Mouse (Mus musculus): ENCODE results near the gene Erc2. TPM values are rescaled to one million over a fixed set of nuclear protein-coding genes. Genes with fewer than 3 reads are reported as not detected.
A peak's percentile ranks its signal among the peaks of the same experiment; 100 is the strongest.

Erc2 gene
- polyA plus RNA-seq, 2 experiments, result 4.9 to 6.5 TPM

- Histone ChIP-seq H3K4me2 (replicated peaks; ENCODE audit: low read depth, low read length, severe bottlenecking) (no peak overlapping the region), H3K27me3 (ENCODE audit: control insufficient read depth, insufficient read depth, low read length) (no peaks in the 10 kb centered on the region), H3K27ac (replicated peaks; ENCODE audit: low read depth, low read length) (no peak overlapping the region), H3K4me3 (replicated peaks; ENCODE audit: low read length) (no peak overlapping the region), H3K9me3 (ENCODE audit: control insufficient read depth, low read length) (no peaks in the 10 kb centered on the region), H3K4me1 (ENCODE audit: control insufficient read depth, insufficient read depth, low read length) (no peaks in the 10 kb centered on the region), H3K9ac (ENCODE audit: low read depth, low read length, severe bottlenecking) (no peak overlapping the region), H3K36me3 (ENCODE audit: control insufficient read depth, insufficient read depth, low read length) (no peaks in the 10 kb centered on the region)
- ATAC-seq (ENCODE audit: low FRiP score, low read depth) (no peak), DNase-seq (ENCODE audit: low spot score) (no peak)
- 79% methylated on average over 4 of the region's 4 CpGs for WGBS
- no peak for TF ChIP-seq POLR2A (IDR thresholded peaks at IDR 0.05; ENCODE audit: borderline replicate concordance, extremely low read depth, insufficient read depth, insufficient read length)
These were observed 559.0 kb downstream of the Erc2 start for GRCm38 (mm10) chr14:28181070-28181825.

- Histone ChIP-seq H3K4me3 (replicated peaks; ENCODE audit: low read length) (no peak overlapping the region), H3K9me3 (ENCODE audit: control insufficient read depth, low read length) (no peaks in the 10 kb centered on the region), H3K36me3 (ENCODE audit: control insufficient read depth, insufficient read depth, low read length) (no peaks in the 10 kb centered on the region), H3K9ac (ENCODE audit: low read depth, low read length, severe bottlenecking) (no peak overlapping the region), H3K27ac (replicated peaks; ENCODE audit: low read depth, low read length) (no peak overlapping the region), H3K27me3 (ENCODE audit: control insufficient read depth, insufficient read depth, low read length) (no peaks in the 10 kb centered on the region), H3K4me2 (replicated peaks; ENCODE audit: low read depth, low read length, severe bottlenecking) (no peak overlapping the region), H3K4me1 (ENCODE audit: control insufficient read depth, insufficient read depth, low read length) (peaks cover 11% of the 10 kb centered on the region)
- TF ChIP-seq POLR2A (IDR thresholded peaks at IDR 0.05; ENCODE audit: borderline replicate concordance, extremely low read depth, insufficient read depth, insufficient read length), result no peak
- 37% methylated on average over 8 of the region's 8 CpGs for WGBS
- ATAC-seq (ENCODE audit: low FRiP score, low read depth), result no peak
- DNase-seq (ENCODE audit: low spot score), result peak; percentile 59
These were observed 570.6 kb downstream of the Erc2 start for GRCm38 (mm10) chr14:28192711-28193364.

- DNase-seq (ENCODE audit: low spot score) (no peak), ATAC-seq (ENCODE audit: low FRiP score, low read depth) (no peak)
- Histone ChIP-seq H3K9ac (ENCODE audit: low read depth, low read length, severe bottlenecking) (no peak overlapping the region), H3K9me3 (ENCODE audit: control insufficient read depth, low read length) (no peaks in the 10 kb centered on the region), H3K4me3 (replicated peaks; ENCODE audit: low read length) (no peak overlapping the region), H3K4me2 (replicated peaks; ENCODE audit: low read depth, low read length, severe bottlenecking) (no peak overlapping the region), H3K27ac (replicated peaks; ENCODE audit: low read depth, low read length) (no peak overlapping the region), H3K36me3 (ENCODE audit: control insufficient read depth, insufficient read depth, low read length) (no peaks in the 10 kb centered on the region), H3K27me3 (ENCODE audit: control insufficient read depth, insufficient read depth, low read length) (no peaks in the 10 kb centered on the region), H3K4me1 (ENCODE audit: control insufficient read depth, insufficient read depth, low read length) (peaks cover 4% of the 10 kb centered on the region; the same call in 1 of the 2 replicates)
- 44% methylated on average over 4 of the region's 4 CpGs for WGBS
- TF ChIP-seq POLR2A (IDR thresholded peaks at IDR 0.05; ENCODE audit: borderline replicate concordance, extremely low read depth, insufficient read depth, insufficient read length), result no peak
These were observed 581.6 kb downstream of the Erc2 start for GRCm38 (mm10) chr14:28203874-28204273.

GRCm38 (mm10) chr14:28206303-28206702 is 584.1 kb downstream of the Erc2 start:
- TF ChIP-seq POLR2A (IDR thresholded peaks at IDR 0.05; ENCODE audit: borderline replicate concordance, extremely low read depth, insufficient read depth, insufficient read length), result no peak
- Histone ChIP-seq H3K27ac (replicated peaks; ENCODE audit: low read depth, low read length) (no peak overlapping the region), H3K9ac (ENCODE audit: low read depth, low read length, severe bottlenecking) (no peak overlapping the region), H3K4me3 (replicated peaks; ENCODE audit: low read length) (no peak overlapping the region), H3K9me3 (ENCODE audit: control insufficient read depth, low read length) (no peaks in the 10 kb centered on the region), H3K36me3 (ENCODE audit: control insufficient read depth, insufficient read depth, low read length) (no peaks in the 10 kb centered on the region), H3K27me3 (ENCODE audit: control insufficient read depth, insufficient read depth, low read length) (no peaks in the 10 kb centered on the region), H3K4me1 (ENCODE audit: control insufficient read depth, insufficient read depth, low read length) (peaks cover 4% of the 10 kb centered on the region; the same call in 1 of the 2 replicates), H3K4me2 (replicated peaks; ENCODE audit: low read depth, low read length, severe bottlenecking) (no peak overlapping the region)
- DNase-seq (ENCODE audit: low spot score) (no peak), ATAC-seq (ENCODE audit: low FRiP score, low read depth) (no peak)
- 79% methylated on average over 2 of the region's 2 CpGs for WGBS

GRCm38 (mm10) chr14:28225550-28225949 is 603.3 kb downstream of the Erc2 start:
- no peak overlapping the region for H3K27ac ChIP-seq (replicated peaks; ENCODE audit: low read depth, low read length)
- H3K4me3 ChIP-seq (replicated peaks; ENCODE audit: low read length), result no peak overlapping the region
- no peak for TF ChIP-seq POLR2A (IDR thresholded peaks at IDR 0.05; ENCODE audit: borderline replicate concordance, extremely low read depth, insufficient read depth, insufficient read length)
- no peak overlapping the region for H3K4me2 ChIP-seq (replicated peaks; ENCODE audit: low read depth, low read length, severe bottlenecking)
- no peaks in the 10 kb centered on the region for H3K4me1 ChIP-seq (ENCODE audit: control insufficient read depth, insufficient read depth, low read length)
- H3K27me3 ChIP-seq (ENCODE audit: control insufficient read depth, insufficient read depth, low read length), result no peaks in the 10 kb centered on the region
- no peaks in the 10 kb centered on the region for H3K36me3 ChIP-seq (ENCODE audit: control insufficient read depth, insufficient read depth, low read length)
- ATAC-seq (ENCODE audit: low FRiP score, low read depth) (no peak), DNase-seq (ENCODE audit: low spot score) (no peak)
- no peaks in the 10 kb centered on the region for H3K9me3 ChIP-seq (ENCODE audit: control insufficient read depth, low read length)
- H3K9ac ChIP-seq (ENCODE audit: low read depth, low read length, severe bottlenecking), result no peak overlapping the region
- 93% methylated on average over 6 of the region's 6 CpGs for WGBS

All from limb, embryonic 14.5 days (tissue).